10 mouse cellular contexts compared by ENCODE assay signal in genomic region chr5:91075021-91075420, GRCm38 (mm10). TPM values are rescaled to one million over a fixed set of nuclear protein-coding genes. Genes with fewer than 3 reads are reported as not detected.
A peak's percentile ranks its signal among the peaks of the same experiment; 100 is the strongest.
DNase-seq lines count a peak whose midpoint lies in the region; ATAC-seq and TF ChIP-seq lines count a peak whose summit lies in the region.
"Had no signal": no experiment of that assay in that cellular context is flagged by ENCODE, and none has a peak within 500 bp of the region (broad histone marks: within the 10 kb centered on the region; RNA-seq: fewer than 3 reads in every experiment).

No protein-coding gene starts in this region.

- no peak overlapping the region for H3K4me3 ChIP-seq in liver, embryonic 11.5 days (ENCODE audit: low read depth, low read length)
- no peak overlapping the region for H3K4me3 ChIP-seq in forebrain, embryonic 11.5 days (ENCODE audit: low read depth, low read length)
- H3K4me3 ChIP-seq in limb, embryonic 10.5 days, result peak overlapping the region; percentile 46; the same call in 1 of the 2 replicates
- peak overlapping the region; percentile 39; the same call in 1 of the 2 replicates for H3K4me3 ChIP-seq in stomach, embryonic 15.5 days (replicated peaks)
- H3K4me3 ChIP-seq in kidney, adult 2 months (ENCODE audit: insufficient read depth, low read depth, low read length), result no peak overlapping the region

- H3K27me3 ChIP-seq in liver, embryonic 11.5 days (replicated peaks; ENCODE audit: control insufficient read depth, insufficient read depth, low read length), result peaks cover 15% of the 10 kb centered on the region
- peaks cover 8% of the 10 kb centered on the region for H3K27me3 ChIP-seq in forebrain, embryonic 11.5 days (ENCODE audit: control insufficient read depth, insufficient read depth, low read length)
- peaks cover 38% of the 10 kb centered on the region for H3K27me3 ChIP-seq in limb, embryonic 10.5 days (ENCODE audit: low read depth, poor library complexity, severe bottlenecking)
- 0 out of 2 replicates have a peak, but pooled peaks cover 9% of the 10 kb centered on the region for H3K27me3 ChIP-seq in stomach, embryonic 15.5 days (replicated peaks)
- H3K27me3 ChIP-seq in kidney, adult 2 months (replicated peaks; ENCODE audit: control insufficient read depth, insufficient read depth, low read length), result no peaks in the 10 kb centered on the region; the same call in 1 of the 2 replicates

- WGBS in liver, embryonic 11.5 days, result 37% methylated on average over 1 of the region's 1 CpGs
- 47% methylated on average over 1 of the region's 1 CpGs for WGBS in forebrain, embryonic 11.5 days
- WGBS in limb, embryonic 10.5 days, result 40% methylated on average over 1 of the region's 1 CpGs
- WGBS in stomach, embryonic 15.5 days, result 56% methylated on average over 1 of the region's 1 CpGs
- 76% methylated on average over 1 of the region's 1 CpGs for WGBS in kidney, adult 2 months

- TF ChIP-seq CTCF in kidney, adult 2 months (conservative IDR thresholded peaks at IDR 0.05; ENCODE audit: insufficient read depth, insufficient read length, low read depth, low read length), result no peak

- H3K9ac ChIP-seq in liver, embryonic 11.5 days (ENCODE audit: low read depth, low read length), result no peak overlapping the region
- no peak overlapping the region for H3K9ac ChIP-seq in forebrain, embryonic 11.5 days (ENCODE audit: low read length)
- H3K9ac ChIP-seq in stomach, embryonic 15.5 days, result no peak overlapping the region
- H3K9ac ChIP-seq: liver, embryonic 14.5 days had no signal

- H3K4me1 ChIP-seq in liver, embryonic 11.5 days (replicated peaks; ENCODE audit: control insufficient read depth, insufficient read depth, low read length), result no peaks in the 10 kb centered on the region
- H3K4me1 ChIP-seq in forebrain, embryonic 11.5 days (replicated peaks; ENCODE audit: control insufficient read depth, insufficient read depth, low read length), result no peaks in the 10 kb centered on the region
- H3K4me1 ChIP-seq in limb, embryonic 10.5 days, result peaks cover 7% of the 10 kb centered on the region
- peaks cover 4% of the 10 kb centered on the region for H3K4me1 ChIP-seq in stomach, embryonic 15.5 days
- H3K4me1 ChIP-seq in kidney, adult 2 months (ENCODE audit: control insufficient read depth, insufficient read depth, low read length), result no peaks in the 10 kb centered on the region

- no peak for DNase-seq in liver, embryonic 11.5 days (ENCODE audit: low spot score)
- no peak for DNase-seq in liver
- DNase-seq in forebrain, embryonic 11.5 days (ENCODE audit: low spot score), result no peak
- DNase-seq in limb, embryonic 10.5 days (ENCODE audit: low spot score), result no peak
- DNase-seq in retina, embryonic 14.5 days (ENCODE audit: low spot score), result no peak
- DNase-seq in adrenal gland, adult 2 months, result no peak
- DNase-seq in kidney, adult 2 months, result no peak

- no peak for ATAC-seq in liver, embryonic 11.5 days (replicated peaks; ENCODE audit: low FRiP score)
- peak; percentile 53; the same call in 1 of the 2 replicates for ATAC-seq in forebrain, embryonic 11.5 days (replicated peaks; ENCODE audit: low FRiP score)
- ATAC-seq in stomach, embryonic 15.5 days (ENCODE audit: insufficient read depth, low FRiP score, low read depth), result no peak

- H3K9me3 ChIP-seq in liver, embryonic 11.5 days (ENCODE audit: control insufficient read depth, low read length), result no peaks in the 10 kb centered on the region
- H3K9me3 ChIP-seq in forebrain, embryonic 11.5 days (ENCODE audit: control insufficient read depth, low read length), result no peaks in the 10 kb centered on the region
- no peaks in the 10 kb centered on the region for H3K9me3 ChIP-seq in limb, embryonic 10.5 days (replicated peaks)
- no peaks in the 10 kb centered on the region for H3K9me3 ChIP-seq in stomach, embryonic 15.5 days

- TF ChIP-seq POLR2A in kidney, adult 2 months (IDR thresholded peaks at IDR 0.05; ENCODE audit: low read depth, low read length), result no peak

- H3K4me2 ChIP-seq in liver, embryonic 11.5 days, result peak overlapping the region; percentile 47; the same call in 1 of the 2 replicates
- H3K4me2 ChIP-seq in forebrain, embryonic 11.5 days (ENCODE audit: low read depth, low read length, severe bottlenecking), result peak overlapping the region; percentile 68; the same call in 1 of the 2 replicates
- H3K4me2 ChIP-seq in stomach, embryonic 15.5 days, result peak overlapping the region; percentile 55

- no peak overlapping the region for H3K27ac ChIP-seq in liver, embryonic 11.5 days (ENCODE audit: low read depth, low read length)
- no peak overlapping the region for H3K27ac ChIP-seq in forebrain, embryonic 11.5 days (ENCODE audit: low read depth, low read length)
- no peak overlapping the region for H3K27ac ChIP-seq in limb, embryonic 10.5 days
- no peak overlapping the region for H3K27ac ChIP-seq in stomach, embryonic 15.5 days
- no peak overlapping the region for H3K27ac ChIP-seq in kidney, adult 2 months (ENCODE audit: insufficient read depth, low read depth, low read length)
- H3K27ac ChIP-seq: liver, embryonic 14.5 days had no signal

- H3K36me3 ChIP-seq in liver, embryonic 11.5 days (ENCODE audit: control insufficient read depth, insufficient read depth, low read length), result no peaks in the 10 kb centered on the region
- H3K36me3 ChIP-seq in forebrain, embryonic 11.5 days (ENCODE audit: control insufficient read depth, insufficient read depth, low read length), result no peaks in the 10 kb centered on the region
- no peaks in the 10 kb centered on the region for H3K36me3 ChIP-seq in limb, embryonic 10.5 days
- no peaks in the 10 kb centered on the region for H3K36me3 ChIP-seq in stomach, embryonic 15.5 days
- no peaks in the 10 kb centered on the region for H3K36me3 ChIP-seq in kidney, adult 2 months (ENCODE audit: control insufficient read depth, insufficient read depth, low read length)

RNA-seq across cellular contexts. Expression of gene Ereg, which starts 0.6 kb away (rescaled TPM):
- 0.10 and 0.14 TPM in 2 replicates for polyA plus RNA-seq in liver, embryonic 11.5 days (2014; fragmentation: Nextera tagmentation; extraction: Ambion mirVana)
- polyA plus RNA-seq in forebrain, embryonic 11.5 days (2014; fragmentation: Nextera tagmentation; extraction: Ambion mirVana), result 0.11 TPM in 1 of 2 replicates, not detected in the other
- not detected in 2 replicates for polyA plus RNA-seq in limb, embryonic 10.5 days (2016; fragmentation: Nextera tagmentation; extraction: Ambion mirVana)
- polyA plus RNA-seq in stomach, embryonic 15.5 days (2015; fragmentation: Nextera tagmentation; extraction: Ambion mirVana), result 0.23 and 0.39 TPM in 2 replicates
- total RNA-seq in adrenal gland, adult 2 months (2021), result not detected
- polyA plus RNA-seq in adrenal gland, adult 2 months (2012; rRNA removed), result not detected in 2 replicates
- polyA plus RNA-seq in kidney, adult 2 months (2012; rRNA removed), result 0.03 TPM in 1 of 2 replicates, not detected in the other
- total RNA-seq: MEL had no signal

RNA-seq across cellular contexts. Expression of gene Epgn, which starts 47.8 kb away (rescaled TPM):
- 0.22 TPM in 2 replicates for polyA plus RNA-seq in liver, embryonic 11.5 days (2014; fragmentation: Nextera tagmentation; extraction: Ambion mirVana)
- polyA plus RNA-seq in forebrain, embryonic 11.5 days (2014; fragmentation: Nextera tagmentation; extraction: Ambion mirVana), result 0.24 and 0.33 TPM in 2 replicates
- polyA plus RNA-seq in limb, embryonic 10.5 days (2016; fragmentation: Nextera tagmentation; extraction: Ambion mirVana), result 0.15 and 0.18 TPM in 2 replicates
- 0.08 and 0.15 TPM in 2 replicates for polyA plus RNA-seq in stomach, embryonic 15.5 days (2015; fragmentation: Nextera tagmentation; extraction: Ambion mirVana)
- total RNA-seq in adrenal gland, adult 2 months (2021), result not detected
- polyA plus RNA-seq in adrenal gland, adult 2 months (2012; rRNA removed), result not detected in 2 replicates
- polyA plus RNA-seq in kidney, adult 2 months (2012; rRNA removed), result not detected in 2 replicates
- total RNA-seq: MEL had no signal

Comparison
In these comparisons a context has a peak if more than half of its experiments do, and no peak if none do; other contexts are left out.
1. H3K4me3 ChIP-seq: peak in limb, embryonic 10.5 days (single experiment) and stomach, embryonic 15.5 days (single experiment); none in liver, embryonic 11.5 days (single experiment), forebrain, embryonic 11.5 days (single experiment) and kidney, adult 2 months (single experiment).
2. Peak in every context shown above with its lines, with median percentiles within 50 percentile points of each other: H3K4me2 ChIP-seq.